Mouse (Mus musculus): ENCODE data around the gene Kif2c. TPM values are rescaled to one million over a fixed set of nuclear protein-coding genes. Genes with fewer than 3 reads are reported as not detected.
"Not testable (repeated sequence)": the region's sequence is repeated elsewhere in the genome, so short reads cannot be mapped to it uniquely, and the experiment has no call there.

Kif2c gene
- polyA plus RNA-seq, 1 experiment from 2014 or later: 57.3 TPM

DNA sequence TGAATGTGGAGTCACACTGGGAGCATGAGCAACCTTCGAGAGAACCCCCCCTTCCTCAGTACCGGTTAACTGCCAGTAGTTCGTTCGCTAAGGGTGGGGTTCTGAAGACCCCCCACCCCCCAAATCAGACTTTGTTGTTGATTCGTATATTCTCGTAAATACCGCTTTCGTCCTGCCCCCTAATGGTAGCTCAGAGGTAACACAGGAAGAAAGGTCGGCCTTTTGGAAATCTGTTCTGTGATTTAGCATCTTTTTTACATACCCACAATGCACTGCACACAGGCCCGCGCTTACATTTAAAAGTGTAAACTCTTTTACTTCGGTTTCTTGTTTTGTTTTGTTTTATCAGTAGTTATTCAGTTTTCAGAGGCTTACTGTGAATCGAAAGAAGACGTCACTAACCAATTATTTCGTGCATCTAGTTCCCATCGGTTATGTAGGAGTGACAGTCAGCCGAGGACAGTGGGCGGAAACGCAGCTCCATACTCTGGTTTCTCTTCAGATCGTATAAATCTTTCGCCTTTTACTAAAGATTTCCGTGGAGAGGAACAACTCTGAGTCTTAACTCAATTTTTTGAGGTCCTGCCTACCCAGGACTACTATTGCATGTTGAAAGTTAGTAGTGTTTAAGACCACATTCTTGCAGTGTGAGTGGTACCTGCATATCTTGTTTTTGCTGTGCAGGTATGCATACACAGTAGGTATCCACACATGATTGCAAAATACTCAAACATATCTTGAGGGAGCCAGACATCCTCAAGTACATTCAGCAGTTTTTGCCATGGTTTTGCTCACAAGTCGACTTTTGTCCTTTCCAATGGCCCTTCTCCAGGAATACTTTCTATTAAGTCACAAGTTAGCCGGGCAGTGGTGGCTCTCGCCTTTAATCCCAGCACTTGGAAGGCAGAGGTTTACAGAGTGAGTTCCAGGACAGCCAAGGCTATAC lies 19.9 kb upstream of the Kif2c start:
- ATAC-seq (replicated peaks; ENCODE audit: low FRiP score) (peak; percentile 97), DNase-seq (ENCODE audit: low spot score) (peak; percentile 42)
- Histone ChIP-seq H3K27me3 (replicated peaks; ENCODE audit: control insufficient read depth, insufficient read depth, low read length) (no peaks in the 10 kb centered on the region), H3K9ac (ENCODE audit: low read depth, low read length) (no peak overlapping the region), H3K4me3 (ENCODE audit: low read depth, low read length) (peak overlapping the region; percentile 30), H3K4me2 (peak overlapping the region; percentile 60), H3K4me1 (replicated peaks; ENCODE audit: control insufficient read depth, insufficient read depth, low read length) (no peaks in the 10 kb centered on the region), H3K36me3 (ENCODE audit: control insufficient read depth, insufficient read depth, low read length) (no peaks in the 10 kb centered on the region), H3K9me3 (ENCODE audit: control insufficient read depth, low read length) (no peaks in the 10 kb centered on the region), H3K27ac (ENCODE audit: low read depth, low read length) (0 out of 2 replicates have a peak overlapping the region, but pooled peaks have one; percentile 17)
- under 1% methylated on average over 25 of the region's 25 CpGs for WGBS

DNA sequence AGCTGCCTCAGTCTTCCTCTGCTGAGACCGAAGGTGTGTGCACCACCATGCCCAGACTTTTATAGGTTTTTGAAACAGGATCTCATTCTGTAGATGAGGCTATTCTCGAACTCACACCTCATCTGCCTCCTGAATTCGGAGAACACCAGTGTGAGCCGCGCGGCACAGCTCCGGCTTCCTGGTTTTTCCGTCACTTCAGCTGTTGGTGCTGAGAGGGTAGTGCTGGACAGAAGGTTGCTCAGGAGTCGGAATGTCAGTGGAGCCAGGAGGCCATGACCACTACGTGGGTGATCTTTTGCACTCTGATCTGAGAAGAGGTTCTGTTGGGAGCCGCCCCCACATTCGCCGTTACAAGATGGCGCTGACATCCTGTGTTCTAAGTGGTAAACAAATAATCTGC lies 9.4 kb upstream of the Kif2c start:
- no peaks in the 10 kb centered on the region; the same call in 1 of the 2 replicates for H3K4me1 ChIP-seq (replicated peaks; ENCODE audit: control insufficient read depth, insufficient read depth, low read length)
- DNase-seq (ENCODE audit: low spot score) (no peak), ATAC-seq (replicated peaks; ENCODE audit: low FRiP score) (no peak)
- H3K36me3 ChIP-seq (ENCODE audit: control insufficient read depth, insufficient read depth, low read length): no peaks in the 10 kb centered on the region
- no peak overlapping the region for H3K9ac ChIP-seq (ENCODE audit: low read depth, low read length)
- H3K4me3 ChIP-seq (ENCODE audit: low read depth, low read length): no peak overlapping the region
- no peaks in the 10 kb centered on the region for H3K9me3 ChIP-seq (ENCODE audit: control insufficient read depth, low read length)
- 94% methylated on average over 14 of the region's 14 CpGs for WGBS
- H3K4me2 ChIP-seq: no peak overlapping the region
- H3K27me3 ChIP-seq (replicated peaks; ENCODE audit: control insufficient read depth, insufficient read depth, low read length): no peaks in the 10 kb centered on the region
- H3K27ac ChIP-seq (ENCODE audit: low read depth, low read length): no peak overlapping the region

DNA sequence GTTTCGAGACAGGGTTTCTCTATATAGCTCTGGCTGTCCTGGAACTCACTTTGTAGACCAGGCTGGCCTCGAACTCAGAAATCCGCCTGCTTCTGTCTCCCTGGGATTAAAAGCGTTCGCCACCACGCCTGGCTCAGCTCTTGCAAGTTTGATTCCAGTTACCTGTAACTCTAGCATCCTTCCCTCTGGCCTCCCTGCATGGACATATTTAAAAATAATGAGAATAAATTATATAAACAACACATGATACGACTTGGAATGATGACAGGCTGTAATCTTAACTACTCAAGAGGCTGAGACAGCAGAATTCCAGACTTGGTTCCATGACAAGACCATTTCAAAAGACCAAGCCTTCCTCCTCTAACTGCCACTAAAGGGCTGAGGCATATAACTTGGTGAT lies 8.2 kb upstream of the Kif2c start:
- Histone ChIP-seq H3K4me2 (no peak overlapping the region), H3K9ac (ENCODE audit: low read depth, low read length) (no peak overlapping the region), H3K27me3 (replicated peaks; ENCODE audit: control insufficient read depth, insufficient read depth, low read length) (no peaks in the 10 kb centered on the region), H3K4me1 (replicated peaks; ENCODE audit: control insufficient read depth, insufficient read depth, low read length) (no peaks in the 10 kb centered on the region; the same call in 1 of the 2 replicates), H3K4me3 (ENCODE audit: low read depth, low read length) (no peak overlapping the region), H3K9me3 (ENCODE audit: control insufficient read depth, low read length) (no peaks in the 10 kb centered on the region), H3K36me3 (ENCODE audit: control insufficient read depth, insufficient read depth, low read length) (no peaks in the 10 kb centered on the region), H3K27ac (ENCODE audit: low read depth, low read length) (peak overlapping the region; percentile 81; the same call in 1 of the 2 replicates)
- WGBS: 65% methylated on average over 7 of the region's 7 CpGs
- DNase-seq (ENCODE audit: low spot score): peak; percentile 43
- no peak for ATAC-seq (replicated peaks; ENCODE audit: low FRiP score)

DNA sequence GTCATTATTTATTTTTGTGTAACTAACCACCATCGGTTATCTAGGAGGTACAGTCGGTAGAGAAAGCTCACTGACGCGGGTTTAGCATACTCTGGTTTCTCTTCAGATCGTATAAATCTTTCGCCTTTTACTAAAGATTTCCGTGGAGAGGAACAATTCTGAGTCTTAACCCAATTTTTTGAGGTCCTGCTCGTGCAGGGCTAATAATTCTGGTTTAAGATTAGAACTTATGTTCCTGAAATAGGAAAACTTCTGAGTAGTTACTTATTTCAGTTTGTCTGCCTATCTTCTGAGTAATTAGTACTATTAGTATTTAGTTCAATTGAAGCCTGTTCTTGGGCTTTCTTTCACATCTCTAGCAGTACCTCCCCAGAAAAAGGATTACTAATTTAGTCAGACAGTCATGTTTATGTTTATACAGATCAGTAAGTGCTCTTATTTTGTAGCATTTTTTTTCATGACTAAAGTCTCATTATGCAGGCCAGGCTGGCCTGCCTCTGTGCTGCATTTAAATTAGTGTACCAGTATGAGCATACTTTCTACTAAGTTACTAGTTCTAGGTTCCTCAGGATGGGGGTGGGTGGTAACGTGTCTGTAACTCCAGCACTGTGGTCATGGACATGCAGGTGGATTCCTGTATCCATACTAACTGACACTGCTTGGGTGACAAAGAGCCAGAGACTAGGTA lies 7.6 kb upstream of the Kif2c start:
- no peaks in the 10 kb centered on the region for H3K9me3 ChIP-seq (ENCODE audit: control insufficient read depth, low read length)
- no peaks in the 10 kb centered on the region for H3K27me3 ChIP-seq (replicated peaks; ENCODE audit: control insufficient read depth, insufficient read depth, low read length)
- peak overlapping the region; percentile 66 for H3K9ac ChIP-seq (ENCODE audit: low read depth, low read length)
- H3K4me2 ChIP-seq: peak overlapping the region; percentile 56; the same call in 1 of the 2 replicates
- ATAC-seq (replicated peaks; ENCODE audit: low FRiP score): peak; percentile 90
- H3K4me1 ChIP-seq (replicated peaks; ENCODE audit: control insufficient read depth, insufficient read depth, low read length): no peaks in the 10 kb centered on the region; the same call in 1 of the 2 replicates
- H3K4me3 ChIP-seq (ENCODE audit: low read depth, low read length): no peak overlapping the region
- no peaks in the 10 kb centered on the region for H3K36me3 ChIP-seq (ENCODE audit: control insufficient read depth, insufficient read depth, low read length)
- H3K27ac ChIP-seq (ENCODE audit: low read depth, low read length): peak overlapping the region; percentile 81
- DNase-seq (ENCODE audit: low spot score): peak; percentile 63
- WGBS: under 1% methylated on average over 9 of the region's 9 CpGs

DNA sequence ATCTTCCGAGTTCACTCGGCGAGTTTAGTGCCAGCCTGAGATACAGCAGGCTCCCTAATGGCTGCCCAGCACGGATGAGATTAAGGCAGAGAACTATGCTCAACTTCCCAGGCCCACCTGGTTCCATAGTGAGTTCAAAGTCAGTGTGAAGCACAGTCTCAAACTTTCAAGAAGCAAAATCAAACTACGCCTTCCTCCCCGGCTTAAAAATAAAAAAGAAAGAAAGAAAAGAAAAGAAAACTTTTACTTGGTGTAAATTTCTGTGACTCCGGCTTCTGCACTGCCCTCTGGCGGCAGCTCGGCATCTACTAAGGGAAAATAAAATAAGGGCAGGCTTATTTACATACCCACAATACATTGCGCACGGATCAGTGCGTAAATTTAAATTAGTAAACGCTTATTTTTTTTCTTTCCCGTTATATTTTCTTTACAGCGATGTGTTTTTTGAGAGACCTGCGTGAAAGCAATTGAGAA lies 7.0 kb upstream of the Kif2c start:
- peak overlapping the region; percentile 56 for H3K4me2 ChIP-seq
- ATAC-seq (replicated peaks; ENCODE audit: low FRiP score): peak; percentile 69
- no peaks in the 10 kb centered on the region; the same call in 1 of the 2 replicates for H3K4me1 ChIP-seq (replicated peaks; ENCODE audit: control insufficient read depth, insufficient read depth, low read length)
- peak overlapping the region; percentile 42 for H3K27ac ChIP-seq (ENCODE audit: low read depth, low read length)
- H3K9ac ChIP-seq (ENCODE audit: low read depth, low read length): peak overlapping the region; percentile 66
- no peaks in the 10 kb centered on the region for H3K9me3 ChIP-seq (ENCODE audit: control insufficient read depth, low read length)
- no peaks in the 10 kb centered on the region for H3K36me3 ChIP-seq (ENCODE audit: control insufficient read depth, insufficient read depth, low read length)
- under 1% methylated on average over 16 of the region's 16 CpGs for WGBS
- DNase-seq (ENCODE audit: low spot score): peak; percentile 67
- peak overlapping the region; percentile 39 for H3K4me3 ChIP-seq (ENCODE audit: low read depth, low read length)
- no peaks in the 10 kb centered on the region for H3K27me3 ChIP-seq (replicated peaks; ENCODE audit: control insufficient read depth, insufficient read depth, low read length)

DNA sequence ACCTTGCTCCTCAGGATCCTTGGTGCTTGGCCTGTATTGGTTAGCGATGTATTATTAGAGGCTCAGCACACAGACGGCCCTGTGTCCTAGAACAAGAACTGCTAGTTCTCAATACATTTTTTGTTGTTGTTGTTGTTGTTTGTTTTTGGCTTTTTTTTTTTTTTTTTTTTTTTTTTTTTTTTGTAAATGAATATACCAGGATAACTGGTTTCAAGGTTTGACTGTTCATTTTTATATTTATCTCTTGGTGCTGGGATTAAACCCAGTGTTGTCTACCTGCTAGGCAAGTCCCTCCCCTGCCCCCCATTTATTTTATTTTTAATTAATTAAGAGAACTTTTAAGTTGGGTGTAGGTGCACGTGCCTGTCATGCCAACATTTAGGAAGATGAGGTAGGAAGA lies 6.5 kb upstream of the Kif2c start:
- 56% methylated on average over 3 of the region's 3 CpGs for WGBS
- H3K36me3 ChIP-seq (ENCODE audit: control insufficient read depth, insufficient read depth, low read length): no peaks in the 10 kb centered on the region
- no peak for ATAC-seq (replicated peaks; ENCODE audit: low FRiP score)

DNA sequence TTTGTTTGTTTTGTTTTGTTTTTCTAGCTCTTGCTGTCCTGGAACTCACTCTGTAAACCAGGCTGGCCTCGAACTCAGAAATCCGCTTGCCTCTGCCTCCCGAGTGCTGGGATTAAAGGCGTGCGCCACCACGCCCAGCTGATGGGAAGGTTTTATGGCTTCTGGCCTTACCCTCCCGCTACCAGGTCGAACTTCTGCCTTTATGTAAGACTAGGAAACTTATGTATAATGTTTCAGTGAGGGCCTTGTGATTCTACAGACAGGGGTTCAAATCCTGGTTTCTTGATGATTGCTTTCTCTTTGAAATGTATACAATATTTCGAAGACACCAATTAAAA lies 289 bp upstream of the Kif2c start:
- H3K4me1 ChIP-seq (replicated peaks; ENCODE audit: control insufficient read depth, insufficient read depth, low read length); H3K27me3 ChIP-seq (replicated peaks; ENCODE audit: control insufficient read depth, insufficient read depth, low read length); H3K9me3 ChIP-seq (ENCODE audit: control insufficient read depth, low read length); DNase-seq (ENCODE audit: low spot score); H3K27ac ChIP-seq (ENCODE audit: low read depth, low read length): not testable (repeated sequence)
- ATAC-seq (replicated peaks; ENCODE audit: low FRiP score): peak; percentile 52
- Histone ChIP-seq H3K4me2 (peak overlapping the region; percentile 84), H3K4me3 (ENCODE audit: low read depth, low read length) (peak overlapping the region; percentile 71), H3K36me3 (ENCODE audit: control insufficient read depth, insufficient read depth, low read length) (peaks cover 21% of the 10 kb centered on the region), H3K9ac (ENCODE audit: low read depth, low read length) (peak overlapping the region; percentile 70)
- WGBS: 12% methylated on average over 9 of the region's 9 CpGs

More for the DNA sequence above, 6.5 kb upstream of the Kif2c start:
- Histone ChIP-seq H3K4me3 (ENCODE audit: low read depth, low read length) (peak overlapping the region; percentile 39), H3K9me3 (ENCODE audit: control insufficient read depth, low read length) (no peaks in the 10 kb centered on the region), H3K27me3 (replicated peaks; ENCODE audit: control insufficient read depth, insufficient read depth, low read length) (no peaks in the 10 kb centered on the region), H3K4me1 (replicated peaks; ENCODE audit: control insufficient read depth, insufficient read depth, low read length) (no peaks in the 10 kb centered on the region; the same call in 1 of the 2 replicates), H3K27ac (ENCODE audit: low read depth, low read length) (peak overlapping the region; percentile 42), H3K9ac (ENCODE audit: low read depth, low read length) (peak overlapping the region; percentile 66), H3K4me2 (peak overlapping the region; percentile 56)
- no peak for DNase-seq (ENCODE audit: low spot score)

DNA sequence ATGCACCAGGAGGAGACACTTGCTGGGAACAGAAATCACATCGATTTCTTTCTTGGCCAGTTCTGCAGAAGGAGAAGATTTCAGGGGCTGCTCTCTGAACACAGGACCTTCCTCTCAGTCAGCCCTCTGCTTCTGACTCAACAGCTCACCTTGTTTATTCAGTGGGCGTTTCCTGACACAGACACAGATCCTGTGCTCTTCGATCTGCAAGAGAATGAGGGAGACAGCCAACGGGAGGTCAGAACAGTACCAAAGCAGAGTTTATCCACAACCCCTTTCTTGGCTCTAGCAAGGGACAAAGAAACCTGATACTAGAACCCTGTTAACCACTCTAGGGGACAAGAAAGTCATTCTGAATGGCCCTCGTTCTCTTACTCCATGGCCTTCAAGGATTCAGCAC lies 12.5 kb downstream of the Kif2c start:
- no peak overlapping the region for H3K27ac ChIP-seq (ENCODE audit: low read depth, low read length)
- WGBS: 88% methylated on average over 5 of the region's 5 CpGs
- no peak for ATAC-seq (replicated peaks; ENCODE audit: low FRiP score)

More for the DNA sequence above, 12.5 kb downstream of the Kif2c start:
- no peak for DNase-seq (ENCODE audit: low spot score)
- no peaks in the 10 kb centered on the region for H3K4me1 ChIP-seq (replicated peaks; ENCODE audit: control insufficient read depth, insufficient read depth, low read length)
- H3K9ac ChIP-seq (ENCODE audit: low read depth, low read length): no peak overlapping the region
- no peaks in the 10 kb centered on the region for H3K27me3 ChIP-seq (replicated peaks; ENCODE audit: control insufficient read depth, insufficient read depth, low read length)
- H3K36me3 ChIP-seq (ENCODE audit: control insufficient read depth, insufficient read depth, low read length): peaks cover 80% of the 10 kb centered on the region
- H3K4me2 ChIP-seq: no peak overlapping the region
- no peak overlapping the region for H3K4me3 ChIP-seq (ENCODE audit: low read depth, low read length)
- no peaks in the 10 kb centered on the region for H3K9me3 ChIP-seq (ENCODE audit: control insufficient read depth, low read length)
